Mouse (Mus musculus) forebrain, embryonic 14.5 days (tissue): Measurements from ENCODE around the gene Rilp. TPM values are rescaled to one million over a fixed set of nuclear protein-coding genes. Genes with fewer than 3 reads are reported as not detected.
"Not testable (repeated sequence)": the region's sequence is repeated elsewhere in the genome, so short reads cannot be mapped to it uniquely, and the experiment has no call there.

Source experiments
- ATAC-seq: fragments of 200-750 bp; cut with Nextera tagmentation; 2 replicates; pipeline ENCODE4 v1.8.0; 2017; ENCODE audit warnings: mild to moderate bottlenecking, moderate library complexity
- DNase-seq: peaks from one replicate; pipeline ENCODE4 v3.0.0-alpha.2; 2015; ENCODE audit warnings: low spot score
- H3K27ac ChIP-seq: fragments of 300-500 bp; sonication (generic); 2 replicates; pipeline ENCODE4 v1.5.1; 2014; ENCODE audit warnings: low read depth, mild to moderate bottlenecking, control low read depth, low read length, moderate library complexity
- H3K27me3 ChIP-seq: fragments of 300-500 bp; sonication (generic); replicated peaks from 2 replicates; pipeline ENCODE4 v1.6.1; 2014; ENCODE audit warnings: low read length, control low read depth, mixed read lengths; ENCODE audit not compliant: control insufficient read depth, insufficient read depth
- H3K36me3 ChIP-seq: fragments of 300-500 bp; sonication (generic); 2 replicates; pipeline ENCODE4 v1.6.1; 2014; ENCODE audit warnings: low read length, control low read depth; ENCODE audit not compliant: control insufficient read depth, insufficient read depth
- H3K4me1 ChIP-seq: fragments of 300-500 bp; sonication (generic); 2 replicates; pipeline ENCODE4 v1.6.1; 2014; ENCODE audit warnings: antibody characterized with exemption, low read length, control low read depth; ENCODE audit not compliant: control insufficient read depth, insufficient read depth
- H3K4me2 ChIP-seq: fragments of 300-500 bp; sonication (generic); 2 replicates; pipeline ENCODE4 v1.6.1; 2014; ENCODE audit warnings: mild to moderate bottlenecking, control low read depth, low read length
- H3K4me3 ChIP-seq: fragments of 300-500 bp; sonication (generic); 2 replicates; pipeline ENCODE4 v1.5.1; 2014; ENCODE audit warnings: low read depth, low read length, control low read depth
- H3K9ac ChIP-seq: fragments of 300-500 bp; sonication (generic); 2 replicates; pipeline ENCODE4 v1.6.1; 2014; ENCODE audit warnings: mild to moderate bottlenecking, low read length, control low read depth, moderate library complexity
- H3K9me3 ChIP-seq: fragments of 300-500 bp; sonication (generic); replicated peaks from 2 replicates; pipeline ENCODE4 v1.6.1; 2016; ENCODE audit warnings: low read length, control low read depth, mixed read lengths; ENCODE audit not compliant: control insufficient read depth
- WGBS: fragments of 180-500 bp; shearing (Covaris S2); extraction: QIAGEN DNeasy Blood & Tissue Kit; methylation state at CpG from one replicate; pipeline ENCODE4 v1.1.7; 2014; 5-methylcytosine and 5-hydroxymethylcytosine counted together
- microRNA counts: library from miRNA; unstranded; fragments of <30 nt; microRNA quantifications from one replicate; lab custom pipeline; 2016
- microRNA-seq: library from miRNA; unstranded; fragments of <30 nt; microRNA quantifications from one replicate; pipeline ENCODE4, GENCODE M21; 2016
- polyA plus RNA-seq: library from polyadenylated mRNA; unstranded; fragments of >200 nt; fragmentation: Nextera tagmentation; extraction: Ambion mirVana; gene quantifications from 2 replicates; pipeline ENCODE4 v1.2.1, GENCODE M21; 2014

Rilp gene
- polyA plus RNA-seq, 1 experiment from 2014 or later: 0.86 TPM

DNA sequence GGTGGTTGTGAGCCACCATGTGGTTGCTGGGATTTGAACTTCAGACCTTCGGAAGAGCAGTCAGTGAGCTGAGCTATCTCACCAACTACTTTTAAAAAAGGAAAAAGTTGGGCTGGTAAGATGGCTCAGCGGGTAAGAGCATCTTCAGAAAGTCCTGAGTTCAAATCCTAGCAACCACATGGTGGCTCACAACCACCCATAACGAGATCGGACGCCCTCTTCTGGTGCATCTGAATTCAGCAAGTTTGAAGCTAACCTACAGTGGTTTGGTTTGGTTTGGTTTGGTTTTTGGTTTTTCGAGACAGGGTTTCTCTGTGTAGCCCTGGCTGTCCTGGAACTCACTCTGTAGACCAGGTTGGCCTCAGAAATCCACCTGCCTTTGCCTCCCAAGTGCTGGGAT, 46.1 kb downstream of the Rilp start:
- H3K36me3 ChIP-seq, H3K9ac ChIP-seq, ATAC-seq, H3K4me1 ChIP-seq, DNase-seq, H3K27ac ChIP-seq, H3K9me3 ChIP-seq, H3K27me3 ChIP-seq, H3K4me2 ChIP-seq, H3K4me3 ChIP-seq: not testable (repeated sequence)
- WGBS: 88% methylated on average over 6 of the region's 6 CpGs

DNA sequence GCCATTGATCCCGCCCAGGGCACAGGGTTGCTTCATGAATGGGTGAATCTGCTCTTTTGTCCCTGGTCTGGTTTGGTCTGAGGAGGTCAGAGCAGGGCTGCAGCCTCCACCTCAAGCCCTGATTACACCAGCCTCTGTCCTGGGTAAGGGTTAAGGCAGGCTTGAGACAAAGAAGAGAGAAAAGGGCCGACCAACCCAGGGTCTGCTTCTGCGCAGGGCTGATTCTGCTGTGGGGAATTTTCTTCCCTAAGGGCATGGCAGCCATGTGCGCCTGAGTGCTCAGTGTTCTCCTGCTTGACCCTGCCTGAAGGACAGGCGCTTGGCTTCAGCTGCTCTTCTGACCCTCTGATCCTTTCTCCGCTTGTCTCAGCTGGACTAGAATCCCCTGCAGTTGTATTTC, 47.2 kb downstream of the Rilp start:
- H3K9me3 ChIP-seq: no peaks in the 10 kb centered on the region
- no peak overlapping the region for H3K27ac ChIP-seq
- DNase-seq (no peak), ATAC-seq (no peak)
- no peaks in the 10 kb centered on the region for H3K27me3 ChIP-seq
- no peak overlapping the region for H3K9ac ChIP-seq
- 89% methylated on average over 6 of the region's 6 CpGs for WGBS
- H3K4me2 ChIP-seq: no peak overlapping the region
- H3K4me1 ChIP-seq: no peaks in the 10 kb centered on the region
- H3K36me3 ChIP-seq: peaks cover 3% of the 10 kb centered on the region; the same call in 1 of the 2 replicates
- H3K4me3 ChIP-seq: no peak overlapping the region

DNA sequence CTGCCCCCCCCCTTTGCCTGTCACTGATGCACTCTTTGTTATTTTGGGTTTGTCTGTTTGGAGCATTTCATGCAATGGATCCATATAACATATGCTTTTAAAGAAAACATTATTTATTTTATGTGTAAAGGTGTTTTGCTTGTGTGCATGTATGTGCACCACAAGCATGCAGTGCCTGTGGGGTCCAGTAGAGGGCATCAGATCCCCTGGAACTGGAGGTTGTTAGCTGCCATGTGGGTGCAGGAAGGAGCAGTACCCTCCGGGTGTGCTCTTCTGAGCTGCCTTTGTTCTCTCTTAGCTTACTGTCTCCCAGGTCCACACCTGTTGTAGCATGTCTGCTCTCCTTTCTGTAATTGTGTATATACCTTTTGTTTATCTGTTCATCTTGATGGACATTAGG, 48.2 kb downstream of the Rilp start:
- 81% methylated on average over 1 of the region's 1 CpGs for WGBS
- peaks cover 10% of the 10 kb centered on the region; the same call in 1 of the 2 replicates for H3K36me3 ChIP-seq

DNA sequence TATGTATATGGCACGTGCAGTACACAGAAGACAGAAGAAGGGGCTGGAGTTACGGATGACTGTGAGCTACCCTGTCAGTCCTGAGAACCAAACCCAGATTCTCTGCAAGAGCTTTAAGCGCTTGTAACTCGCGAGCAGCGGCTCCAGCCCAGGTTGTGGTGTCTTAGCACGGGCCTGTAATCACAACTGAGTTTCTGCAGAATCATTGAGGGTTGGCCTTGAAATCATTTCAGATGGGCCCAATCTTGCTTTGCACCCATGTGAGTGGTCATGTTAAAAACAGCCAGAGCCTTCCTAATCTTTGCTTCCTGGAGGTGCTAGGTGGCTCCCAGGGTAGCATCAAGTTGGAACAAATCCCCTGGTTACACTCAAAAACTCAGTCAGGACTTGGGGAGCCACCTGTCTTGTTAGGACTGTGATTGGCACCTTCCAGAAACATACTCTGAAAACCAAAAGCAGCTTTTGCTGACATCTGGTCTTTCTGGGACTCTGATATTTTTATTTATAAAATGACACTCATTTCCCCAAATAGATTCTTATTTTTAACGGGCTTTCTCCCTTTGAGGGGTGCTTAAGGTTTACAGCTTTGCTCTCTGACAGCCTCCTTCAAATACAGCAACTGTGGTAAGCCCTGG, 50.1 kb downstream of the Rilp start:
- DNase-seq (no peak), ATAC-seq (no peak)
- WGBS: 90% methylated on average over 8 of the region's 8 CpGs

More for the DNA sequence above, 48.2 kb downstream of the Rilp start:
- ATAC-seq (no peak), DNase-seq (no peak)
- Histone ChIP-seq H3K9ac (no peak overlapping the region), H3K4me3 (no peak overlapping the region), H3K4me2 (no peak overlapping the region), H3K27ac (no peak overlapping the region), H3K4me1 (no peaks in the 10 kb centered on the region), H3K9me3 (no peaks in the 10 kb centered on the region), H3K27me3 (no peaks in the 10 kb centered on the region)

DNA sequence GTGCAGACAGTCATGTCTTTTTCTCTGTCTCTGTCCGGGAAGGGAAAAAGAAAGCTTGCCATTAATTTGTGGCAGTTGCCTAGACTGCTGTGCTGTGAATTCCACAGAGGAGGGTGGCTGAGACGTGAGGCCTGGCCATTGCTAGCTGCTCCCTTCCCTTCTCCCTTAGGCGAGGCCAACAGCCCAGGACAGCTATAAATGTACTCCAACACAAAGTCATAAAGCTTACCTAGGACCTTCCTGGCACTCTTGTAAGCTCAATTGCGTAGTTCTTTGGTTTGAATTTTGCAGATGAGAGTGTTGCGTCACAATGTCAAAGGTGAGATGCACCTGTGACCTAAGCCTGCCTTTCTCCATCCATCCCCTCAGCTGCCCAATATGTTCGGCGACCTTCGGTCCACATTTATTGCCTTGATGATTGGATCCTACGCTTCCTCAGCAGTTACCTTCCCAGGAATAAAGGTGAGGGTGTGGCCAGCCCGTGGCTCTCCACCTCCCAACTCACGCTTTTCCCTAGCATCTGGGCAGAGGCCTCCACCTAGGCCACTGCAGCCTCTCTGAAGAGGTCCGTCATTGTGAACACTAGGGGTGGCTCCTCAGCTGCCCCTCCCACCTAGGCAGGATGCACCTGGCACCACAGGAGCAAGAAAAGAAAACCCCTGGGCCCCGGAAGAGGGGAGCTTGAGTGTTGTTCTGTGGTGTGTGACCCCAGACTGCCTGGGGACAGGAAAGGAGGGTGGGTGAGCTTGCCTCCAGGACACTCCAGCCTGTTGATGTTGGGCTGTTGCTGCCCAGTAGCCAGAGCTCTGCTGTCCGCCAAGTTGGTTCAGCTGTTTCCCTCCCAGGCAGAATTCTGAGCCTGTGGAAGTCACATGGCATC, 50.9 kb downstream of the Rilp start:
- WGBS: 84% methylated on average over 14 of the region's 14 CpGs
- H3K4me1 ChIP-seq: no peaks in the 10 kb centered on the region
- peaks cover 15% of the 10 kb centered on the region; the same call in 1 of the 2 replicates for H3K36me3 ChIP-seq

More for the DNA sequence above, 50.1 kb downstream of the Rilp start:
- Histone ChIP-seq H3K4me3 (no peak overlapping the region), H3K4me1 (no peaks in the 10 kb centered on the region), H3K27ac (0 out of 2 replicates have a peak overlapping the region, but pooled peaks have one; percentile 27), H3K36me3 (peaks cover 15% of the 10 kb centered on the region; the same call in 1 of the 2 replicates), H3K9ac (no peak overlapping the region), H3K9me3 (no peaks in the 10 kb centered on the region), H3K27me3 (no peaks in the 10 kb centered on the region), H3K4me2 (no peak overlapping the region)

DNA sequence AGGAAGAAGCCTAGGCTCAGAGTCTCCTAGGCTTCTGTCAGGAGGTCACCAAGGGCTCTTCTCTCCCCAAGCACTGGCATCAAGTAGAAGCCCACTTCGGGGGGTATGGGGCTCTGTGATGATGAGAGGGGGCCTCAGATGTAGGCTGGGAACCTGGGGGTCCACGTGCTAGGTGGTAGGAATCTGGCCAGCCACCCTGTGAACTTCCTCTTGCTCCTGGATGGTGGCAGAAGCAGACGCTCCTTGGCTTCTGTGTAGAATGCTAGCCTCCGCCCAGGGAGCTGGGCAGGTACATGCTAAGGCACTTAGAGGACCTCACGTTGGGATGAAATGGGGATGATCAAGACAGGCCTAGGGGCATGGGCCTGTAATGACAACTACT, 51.5 kb downstream of the Rilp start:
- no peak overlapping the region for H3K27ac ChIP-seq
- no peak overlapping the region for H3K4me3 ChIP-seq
- WGBS: 84% methylated on average over 5 of the region's 5 CpGs
- no peaks in the 10 kb centered on the region for H3K9me3 ChIP-seq
- DNase-seq (no peak), ATAC-seq (no peak)
- H3K27me3 ChIP-seq: no peaks in the 10 kb centered on the region
- peaks cover 19% of the 10 kb centered on the region for H3K36me3 ChIP-seq
- no peak overlapping the region for H3K4me2 ChIP-seq
- H3K4me1 ChIP-seq: no peaks in the 10 kb centered on the region
- H3K9ac ChIP-seq: no peak overlapping the region

More for the DNA sequence above, 50.9 kb downstream of the Rilp start:
- ATAC-seq: no peak
- Histone ChIP-seq H3K9me3 (no peaks in the 10 kb centered on the region), H3K4me2 (no peak overlapping the region), H3K27ac (no peak overlapping the region), H3K4me3 (no peak overlapping the region), H3K9ac (no peak overlapping the region), H3K27me3 (no peaks in the 10 kb centered on the region)
- DNase-seq: no peak

MicroRNAs encoded within 50 kb of the gene (microRNA counts, 519-probe panel; counts per million panel counts)
- microRNA mmu-miR-22 (lab: Ali Mortazavi, UCI): 5,108 counts per million, percentile 79 among the panel's probes with 10 or more counts

Small RNA genes lying within 50 kb of the gene (microRNA-seq; reads per million reads assigned to microRNA genes)
- gene Mir22: 2,521 reads per million, percentile 87 among the genes with 10 or more reads in this experiment
- not detected for gene Mir3971

Other genes starting within 250 kb of the Rilp start
- gene Rpa1, start 161.8 kb upstream of the Rilp start, polyA plus RNA-seq: 64.5 and 74.2 TPM in 2 replicates
- gene Smyd4, start 161.7 kb upstream of the Rilp start, polyA plus RNA-seq: 10.7 and 12.1 TPM in 2 replicates
- gene Serpinf1, start 87.4 kb upstream of the Rilp start, polyA plus RNA-seq: 23.6 and 35.0 TPM in 2 replicates
- gene Serpinf2, start 70.5 kb upstream of the Rilp start, polyA plus RNA-seq: not detected in 2 replicates
- gene Wdr81, start 55.4 kb upstream of the Rilp start, polyA plus RNA-seq: 4.9 and 6.9 TPM in 2 replicates
- gene Tlcd2, start 48.4 kb upstream of the Rilp start, polyA plus RNA-seq: 0.94 and 1.3 TPM in 2 replicates
- gene Prpf8, start 23.3 kb upstream of the Rilp start, polyA plus RNA-seq: 67.0 and 73.1 TPM in 2 replicates
- 2.7 and 3.4 TPM in 2 replicates for gene Scarf1, start 3.4 kb downstream of the Rilp start, polyA plus RNA-seq
- 6.5 and 9.1 TPM in 2 replicates for gene Slc43a2, start 21.6 kb downstream of the Rilp start, polyA plus RNA-seq
- 94.2 and 101 TPM in 2 replicates for gene Pitpna, start 78.0 kb downstream of the Rilp start, polyA plus RNA-seq
- gene Inpp5k, start 120.9 kb downstream of the Rilp start, polyA plus RNA-seq: 53.9 and 55.5 TPM in 2 replicates
- 5.7 and 6.6 TPM in 2 replicates for gene Myo1c, start 140.4 kb downstream of the Rilp start, polyA plus RNA-seq
- 105 and 109 TPM in 2 replicates for gene Crk, start 169.2 kb downstream of the Rilp start, polyA plus RNA-seq
- 1,444 and 1,603 TPM in 2 replicates for gene Ywhae, start 222.8 kb downstream of the Rilp start, polyA plus RNA-seq